In the genomic region with DNA sequence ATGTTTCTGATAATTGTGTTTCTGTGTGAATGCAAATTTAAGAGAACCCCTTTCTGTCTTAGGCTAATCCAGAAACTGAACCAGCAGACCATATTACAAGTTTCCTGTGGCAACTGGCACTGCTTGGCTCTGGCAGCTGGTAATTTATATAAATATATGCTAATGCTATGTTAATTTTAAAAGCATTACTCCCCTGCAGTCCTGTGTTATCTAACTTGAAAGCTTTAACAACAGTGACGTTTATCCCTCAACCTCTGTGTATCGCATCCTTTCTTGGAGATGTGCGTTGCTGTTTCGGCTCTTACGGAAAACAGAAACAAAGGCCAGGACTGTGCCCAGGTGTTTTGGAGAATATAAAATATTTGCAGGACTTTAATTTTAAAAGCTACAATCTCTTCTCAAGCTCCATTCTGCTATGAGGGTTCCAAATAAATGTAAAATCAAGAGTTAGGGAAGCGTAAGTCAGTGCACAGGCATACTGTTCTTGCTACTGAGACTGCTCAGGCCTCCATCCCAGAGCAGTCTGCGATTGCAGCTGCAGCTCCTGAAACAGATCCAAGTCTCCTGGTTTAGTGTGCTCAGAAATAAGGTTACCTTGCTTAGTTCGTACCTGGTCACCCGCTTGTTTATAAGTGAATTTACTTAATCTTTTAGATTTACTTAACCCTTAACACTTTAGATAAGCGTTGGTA, we compare ENCODE assay signal across 22 mouse cellular contexts. TPM values are rescaled to one million over a fixed set of nuclear protein-coding genes. Genes with fewer than 3 reads are reported as not detected.
DNase-seq lines count a peak whose midpoint lies in the region; ATAC-seq and TF ChIP-seq lines count a peak whose summit lies in the region.
"Had no signal": no experiment of that assay in that cellular context is flagged by ENCODE, and none has a peak within 500 bp of the region (broad histone marks: within the 10 kb centered on the region; RNA-seq: fewer than 3 reads in every experiment).

No protein-coding gene starts in this region.

- ATAC-seq in forebrain, embryonic 14.5 days, result peak; percentile 87
- no peak for ATAC-seq in forebrain, embryonic 12.5 days (ENCODE audit: low FRiP score)
- ATAC-seq in midbrain, embryonic 13.5 days, result peak; percentile 75
- no peak for ATAC-seq in lung, postnatal 0 days
- ATAC-seq: activated CD4-positive, CD25-positive, alpha-beta regulatory T cell, adult 4 months; CD4-positive, CD25-positive, alpha-beta regulatory T cell, adult 4 months; intestine, postnatal 0 days had no signal

- TF ChIP-seq EP300 in lung, postnatal 0 days (IDR thresholded peaks at IDR 0.05), result no peak

- H3K4me1 ChIP-seq in forebrain, embryonic 14.5 days (ENCODE audit: control insufficient read depth, insufficient read depth, low read length), result peaks cover 4% of the 10 kb centered on the region; the same call in 1 of the 2 replicates
- H3K4me1 ChIP-seq in forebrain, embryonic 12.5 days, result no peaks in the 10 kb centered on the region; the same call in 1 of the 2 replicates
- H3K4me1 ChIP-seq in midbrain, embryonic 13.5 days (replicated peaks), result peaks cover 11% of the 10 kb centered on the region
- no peaks in the 10 kb centered on the region for H3K4me1 ChIP-seq in lung, postnatal 0 days (ENCODE audit: insufficient read depth, low read depth, low read length)
- H3K4me1 ChIP-seq: limb, embryonic 15.5 days; liver, embryonic 15.5 days had no signal

- DNase-seq in forebrain, embryonic 14.5 days (ENCODE audit: low spot score), result peak; percentile 69
- peak in 1 of 2 experiments; percentile 48 for DNase-seq in layer of hippocampus, adult 2 months (ENCODE audit: low spot score in 2 of 2)
- no peak for DNase-seq in layer of hippocampus, postnatal 14 days (ENCODE audit: low spot score in 2 of 2)
- peak; percentile 78 for DNase-seq in brain, embryonic 14.5 days (ENCODE audit: low read depth)
- no peak for DNase-seq in lung, postnatal 0 days (ENCODE audit: low spot score)
- no peak for DNase-seq in kidney, adult 11 months
- DNase-seq: adrenal gland, postnatal 25 days; cerebellum, adult 8-10 months; heart, adult 11 months; layer of hippocampus, postnatal 36 days; right cerebral cortex, postnatal 14 days; spleen, adult 18-20 months; thymus, postnatal 36 days had no signal

- H3K27me3 ChIP-seq in forebrain, embryonic 14.5 days (replicated peaks; ENCODE audit: control insufficient read depth, insufficient read depth, low read length), result no peaks in the 10 kb centered on the region
- H3K27me3 ChIP-seq in forebrain, embryonic 12.5 days, result 0 out of 2 replicates have a peak, but pooled peaks cover 4% of the 10 kb centered on the region
- no peaks in the 10 kb centered on the region for H3K27me3 ChIP-seq in midbrain, embryonic 13.5 days
- no peaks in the 10 kb centered on the region for H3K27me3 ChIP-seq in lung, postnatal 0 days (replicated peaks; ENCODE audit: insufficient read depth, low read length)
- H3K27me3 ChIP-seq: limb, embryonic 15.5 days; liver, embryonic 15.5 days had no signal

- TF ChIP-seq POLR2A in brain, embryonic 14.5 days (IDR thresholded peaks at IDR 0.05; ENCODE audit: borderline replicate concordance, extremely low read depth, insufficient read depth, insufficient read length, poor library complexity, severe bottlenecking), result no peak

- peak overlapping the region; percentile 56 for H3K27ac ChIP-seq in forebrain, embryonic 14.5 days (ENCODE audit: low read depth, low read length)
- H3K27ac ChIP-seq in forebrain, embryonic 12.5 days, result no peak overlapping the region
- H3K27ac ChIP-seq in layer of hippocampus, adult 2 months, result peak overlapping the region; percentile 54
- peak overlapping the region; percentile 36 for H3K27ac ChIP-seq in midbrain, embryonic 13.5 days
- H3K27ac ChIP-seq in lung, postnatal 0 days (ENCODE audit: low read length), result no peak overlapping the region
- H3K27ac ChIP-seq: limb, embryonic 15.5 days; liver, embryonic 15.5 days had no signal

- no peaks in the 10 kb centered on the region for H3K36me3 ChIP-seq in forebrain, embryonic 14.5 days (ENCODE audit: control insufficient read depth, insufficient read depth, low read length)
- H3K36me3 ChIP-seq in forebrain, embryonic 12.5 days (replicated peaks), result 0 out of 2 replicates have a peak, but pooled peaks cover 2% of the 10 kb centered on the region
- no peaks in the 10 kb centered on the region for H3K36me3 ChIP-seq in midbrain, embryonic 13.5 days
- H3K36me3 ChIP-seq in lung, postnatal 0 days (ENCODE audit: insufficient read depth, low read length), result no peaks in the 10 kb centered on the region
- H3K36me3 ChIP-seq: liver, embryonic 15.5 days had no signal

- no peaks in the 10 kb centered on the region for H3K9me3 ChIP-seq in forebrain, embryonic 14.5 days (replicated peaks; ENCODE audit: control insufficient read depth, low read length)
- H3K9me3 ChIP-seq in forebrain, embryonic 12.5 days, result no peaks in the 10 kb centered on the region
- H3K9me3 ChIP-seq in midbrain, embryonic 13.5 days, result no peaks in the 10 kb centered on the region
- H3K9me3 ChIP-seq in lung, postnatal 0 days (ENCODE audit: low read length), result no peaks in the 10 kb centered on the region
- H3K9me3 ChIP-seq: limb, embryonic 15.5 days; liver, embryonic 15.5 days had no signal

- no peak overlapping the region for H3K4me2 ChIP-seq in forebrain, embryonic 14.5 days (ENCODE audit: low read length)
- no peak overlapping the region for H3K4me2 ChIP-seq in forebrain, embryonic 12.5 days
- H3K4me2 ChIP-seq in midbrain, embryonic 13.5 days (replicated peaks), result no peak overlapping the region
- no peak overlapping the region for H3K4me2 ChIP-seq in lung, postnatal 0 days (replicated peaks; ENCODE audit: low read depth, low read length)
- H3K4me2 ChIP-seq: limb, embryonic 15.5 days; liver, embryonic 15.5 days had no signal

- no peak overlapping the region for H3K9ac ChIP-seq in forebrain, embryonic 14.5 days (ENCODE audit: low read length)
- H3K9ac ChIP-seq in forebrain, embryonic 12.5 days, result no peak overlapping the region
- no peak overlapping the region for H3K9ac ChIP-seq in midbrain, embryonic 13.5 days (replicated peaks)
- H3K9ac ChIP-seq in lung, postnatal 0 days (replicated peaks; ENCODE audit: low read depth), result no peak overlapping the region
- H3K9ac ChIP-seq: limb, embryonic 15.5 days; liver, embryonic 15.5 days had no signal

- 63% methylated on average over 10 of the region's 10 CpGs for WGBS in forebrain, embryonic 14.5 days
- 82% methylated on average over 10 of the region's 10 CpGs for WGBS in forebrain, embryonic 12.5 days
- WGBS in midbrain, embryonic 13.5 days, result 68% methylated on average over 10 of the region's 10 CpGs
- 79% methylated on average over 10 of the region's 10 CpGs for WGBS in lung, postnatal 0 days

- H3K4me3 ChIP-seq in forebrain, embryonic 14.5 days (ENCODE audit: low read depth, low read length), result no peak overlapping the region
- H3K4me3 ChIP-seq in forebrain, embryonic 12.5 days (replicated peaks), result no peak overlapping the region
- no peak overlapping the region for H3K4me3 ChIP-seq in layer of hippocampus, adult 2 months
- no peak overlapping the region for H3K4me3 ChIP-seq in midbrain, embryonic 13.5 days (replicated peaks)
- H3K4me3 ChIP-seq in lung, postnatal 0 days (ENCODE audit: low read depth, low read length), result no peak overlapping the region
- H3K4me3 ChIP-seq: limb, embryonic 15.5 days; liver, embryonic 15.5 days had no signal

- no peak for TF ChIP-seq CTCF in layer of hippocampus, adult 2 months (conservative IDR thresholded peaks at IDR 0.05)
- no peak for TF ChIP-seq CTCF in brain, embryonic 14.5 days (IDR thresholded peaks at IDR 0.05; ENCODE audit: borderline replicate concordance, extremely low read depth, insufficient read depth, insufficient read length)
- no peak for TF ChIP-seq CTCF in lung, postnatal 0 days (IDR thresholded peaks at IDR 0.05)

RNA-seq across cellular contexts. Expression of gene Herc3, which starts 24.6 kb away (rescaled TPM):
- polyA plus RNA-seq in forebrain, embryonic 14.5 days (2014; fragmentation: Nextera tagmentation; extraction: Ambion mirVana), result 21.2 and 26.7 TPM in 2 replicates
- polyA plus RNA-seq in forebrain, embryonic 12.5 days (2016; fragmentation: Nextera tagmentation; extraction: Ambion mirVana), result 15.8 and 15.9 TPM in 2 replicates
- total RNA-seq in layer of hippocampus, adult 2 months (2021), result 100 to 1,000 TPM; 245 to 249 TPM
- 100 to 1,000 TPM; 241 to 256 TPM for total RNA-seq in layer of hippocampus, postnatal 14 days (2021)
- polyA plus RNA-seq in brain, embryonic 14.5 days (2012; rRNA removed), result 43.7 and 44.3 TPM in 2 replicates
- 17.2 and 19.3 TPM in 2 replicates for polyA plus RNA-seq in midbrain, embryonic 13.5 days (2015; fragmentation: Nextera tagmentation; extraction: Ambion mirVana)
- 5.4 and 5.8 TPM in 2 replicates for polyA plus RNA-seq in lung, postnatal 0 days (2015; fragmentation: Nextera tagmentation; extraction: Ambion mirVana)

RNA-seq across cellular contexts. Expression of gene Nap1l5, which starts 51.1 kb away (rescaled TPM):
- 70.1 and 106 TPM in 2 replicates for polyA plus RNA-seq in forebrain, embryonic 14.5 days (2014; fragmentation: Nextera tagmentation; extraction: Ambion mirVana)
- 42.1 and 44.8 TPM in 2 replicates for polyA plus RNA-seq in forebrain, embryonic 12.5 days (2016; fragmentation: Nextera tagmentation; extraction: Ambion mirVana)
- total RNA-seq in layer of hippocampus, adult 2 months (2021), result 100 to 1,000 TPM; 229 to 242 TPM
- total RNA-seq in layer of hippocampus, postnatal 14 days (2021), result 100 to 1,000 TPM; 212 to 254 TPM
- polyA plus RNA-seq in brain, embryonic 14.5 days (2012; rRNA removed), result 72.6 and 113 TPM in 2 replicates
- polyA plus RNA-seq in midbrain, embryonic 13.5 days (2015; fragmentation: Nextera tagmentation; extraction: Ambion mirVana), result 135 and 148 TPM in 2 replicates
- 0.75 and 0.93 TPM in 2 replicates for polyA plus RNA-seq in lung, postnatal 0 days (2015; fragmentation: Nextera tagmentation; extraction: Ambion mirVana)
- total RNA-seq: hematopoietic stem cell, adult 5-6 weeks; neutrophil, adult 5-6 weeks had no signal
- polyA plus RNA-seq: CD4-positive, CD25-positive, alpha-beta regulatory T cell, adult 4 months had no signal

Comparison
In these comparisons a context has a peak if more than half of its experiments do, and no peak if none do; other contexts are left out.
1. ATAC-seq: peak in forebrain, embryonic 14.5 days (single experiment) and midbrain, embryonic 13.5 days (single experiment); none in forebrain, embryonic 12.5 days (single experiment) and lung, postnatal 0 days (single experiment).
2. H3K27ac ChIP-seq: peak in forebrain, embryonic 14.5 days (single experiment), layer of hippocampus, adult 2 months (single experiment) and midbrain, embryonic 13.5 days (single experiment); none in forebrain, embryonic 12.5 days (single experiment) and lung, postnatal 0 days (single experiment).
3. DNase-seq: peak in forebrain, embryonic 14.5 days (single experiment) and brain, embryonic 14.5 days (single experiment); none in layer of hippocampus, postnatal 14 days (0 of 2), lung, postnatal 0 days (single experiment) and kidney, adult 11 months (single experiment).
4. RNA of gene Nap1l5, which starts 51.1 kb away (polyA plus RNA-seq): 135 to 148 TPM in midbrain, embryonic 13.5 days, 72.6 to 113 TPM in brain, embryonic 14.5 days, 70.1 to 106 TPM in forebrain, embryonic 14.5 days and 42.1 to 44.8 TPM in forebrain, embryonic 12.5 days; 0.75 to 0.93 TPM in lung, postnatal 0 days; every median in the first group is over 10 times any median in the second.